Mouse (Mus musculus) testis, adult 2 months (tissue): ENCODE measurements at regions not wholly inside any gene's neighbourhood (a gene's known extent, or its start where the extent isn't known, plus 50 kb on each side); places are given as distances from the start of the nearest gene placed in this dataset.

Experiments
- H3K27ac ChIP-seq: fragments of 200-500 bp; 2 replicates; pipeline ENCODE4 v1.5.1; 2012; ENCODE audit warnings: low read depth, low read length; ENCODE audit not compliant: control insufficient read depth, insufficient read depth
- H3K27me3 ChIP-seq: fragments of 200-500 bp; 2 replicates; pipeline ENCODE4 v1.6.1; 2012; ENCODE audit warnings: mild to moderate bottlenecking, low read length, moderate library complexity; ENCODE audit not compliant: control insufficient read depth, insufficient read depth
- H3K36me3 ChIP-seq: fragments of 200-500 bp; 2 replicates; pipeline ENCODE4 v1.6.1; 2012; ENCODE audit warnings: mild to moderate bottlenecking, low read length; ENCODE audit not compliant: control insufficient read depth, insufficient read depth
- H3K4me1 ChIP-seq: fragments of 200-500 bp; 2 replicates; pipeline ENCODE4 v1.6.1; 2012; ENCODE audit warnings: low read length; ENCODE audit not compliant: control insufficient read depth, insufficient read depth
- H3K4me3 ChIP-seq: fragments of 200-500 bp; 2 replicates; pipeline ENCODE4 v1.5.1; 2012; ENCODE audit warnings: low read depth, mild to moderate bottlenecking, low read length, moderate library complexity, mixed read lengths; ENCODE audit not compliant: control insufficient read depth
- CTCF ChIP-seq: fragments of 200-500 bp; IDR thresholded peaks from 2 replicates; pipeline ENCODE4 v1.5.1; 2012; ENCODE audit warnings: low read depth, mild to moderate bottlenecking, inconsistent platforms, low read length, moderate library complexity; ENCODE audit not compliant: control insufficient read depth, insufficient read depth, insufficient replicate concordance
- POLR2A ChIP-seq: fragments of 200-500 bp; IDR thresholded peaks from 2 replicates; pipeline ENCODE4 v1.6.1; 2012; ENCODE audit warnings: low read depth, mild to moderate bottlenecking, inconsistent platforms, low read length, moderate library complexity; ENCODE audit not compliant: control insufficient read depth

- Histone ChIP-seq H3K4me1 (no peaks in the 10 kb centered on the region), H3K36me3 (no peaks in the 10 kb centered on the region), H3K27me3 (no peaks in the 10 kb centered on the region), H3K4me3 (no peak overlapping the region), H3K27ac (no peak overlapping the region)
- TF ChIP-seq POLR2A (no peak), CTCF (no peak)
Observed at GRCm38 (mm10) chr3:102364326-102364935, 105.3 kb upstream of the Ngf start.

GRCm38 (mm10) chr3:102360732-102361280, 108.9 kb upstream of the Ngf start:
- TF ChIP-seq POLR2A (no peak), CTCF (no peak)
- no peaks in the 10 kb centered on the region for H3K36me3 ChIP-seq
- no peaks in the 10 kb centered on the region for H3K4me1 ChIP-seq
- no peak overlapping the region for H3K27ac ChIP-seq
- no peak overlapping the region for H3K4me3 ChIP-seq
- H3K27me3 ChIP-seq: no peaks in the 10 kb centered on the region

DNA sequence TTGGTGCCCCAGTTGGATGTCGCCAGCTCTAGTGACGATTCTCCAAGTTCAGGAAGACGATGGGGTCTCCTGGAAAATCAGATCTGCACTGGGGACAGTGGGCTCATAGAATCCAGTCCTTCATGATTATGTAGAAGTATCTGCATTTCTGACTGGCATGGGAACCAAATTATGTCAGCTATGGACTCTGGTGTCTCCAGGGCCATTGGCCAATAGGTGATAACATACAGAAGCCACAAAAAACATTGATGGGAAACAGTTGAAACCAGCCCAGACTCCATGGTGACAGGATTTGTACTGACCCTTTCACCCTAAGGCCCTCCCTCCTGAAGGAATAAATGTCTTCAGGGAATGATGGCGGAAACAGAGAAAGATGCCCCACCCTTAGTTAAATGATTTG, 110.9 kb upstream of the Ngf start:
- no peaks in the 10 kb centered on the region for H3K27me3 ChIP-seq
- no peaks in the 10 kb centered on the region for H3K4me1 ChIP-seq

GRCm38 (mm10) chr3:102357062-102357610, 112.6 kb upstream of the Ngf start:
- Histone ChIP-seq H3K36me3 (no peaks in the 10 kb centered on the region), H3K27ac (no peak overlapping the region), H3K4me1 (no peaks in the 10 kb centered on the region), H3K4me3 (no peak overlapping the region), H3K27me3 (no peaks in the 10 kb centered on the region)
- TF ChIP-seq CTCF (no peak), POLR2A (no peak)

More for the DNA sequence above, 110.9 kb upstream of the Ngf start:
- no peak for TF ChIP-seq POLR2A
- Histone ChIP-seq H3K27ac (no peak overlapping the region), H3K36me3 (no peaks in the 10 kb centered on the region), H3K4me3 (no peak overlapping the region)

- Histone ChIP-seq H3K27ac (no peak overlapping the region), H3K4me3 (no peak overlapping the region), H3K36me3 (no peaks in the 10 kb centered on the region), H3K27me3 (no peaks in the 10 kb centered on the region), H3K4me1 (no peaks in the 10 kb centered on the region)
- no peak for TF ChIP-seq CTCF
- TF ChIP-seq POLR2A: no peak
Observed at GRCm38 (mm10) chr3:102355352-102355751, 114.4 kb upstream of the Ngf start.

GRCm38 (mm10) chr3:102354771-102355170, 114.9 kb upstream of the Ngf start:
- no peak overlapping the region for H3K4me3 ChIP-seq
- H3K36me3 ChIP-seq: no peaks in the 10 kb centered on the region
- no peaks in the 10 kb centered on the region for H3K27me3 ChIP-seq
- TF ChIP-seq POLR2A (no peak), CTCF (no peak)
- no peak overlapping the region for H3K27ac ChIP-seq
- no peaks in the 10 kb centered on the region for H3K4me1 ChIP-seq

- Histone ChIP-seq H3K4me1 (no peaks in the 10 kb centered on the region), H3K36me3 (no peaks in the 10 kb centered on the region), H3K27ac (no peak overlapping the region), H3K27me3 (no peaks in the 10 kb centered on the region), H3K4me3 (no peak overlapping the region)
- TF ChIP-seq POLR2A (no peak), CTCF (no peak)
Observed at GRCm38 (mm10) chr3:102353277-102353900, 116.3 kb upstream of the Ngf start.
